In the genomic region with DNA sequence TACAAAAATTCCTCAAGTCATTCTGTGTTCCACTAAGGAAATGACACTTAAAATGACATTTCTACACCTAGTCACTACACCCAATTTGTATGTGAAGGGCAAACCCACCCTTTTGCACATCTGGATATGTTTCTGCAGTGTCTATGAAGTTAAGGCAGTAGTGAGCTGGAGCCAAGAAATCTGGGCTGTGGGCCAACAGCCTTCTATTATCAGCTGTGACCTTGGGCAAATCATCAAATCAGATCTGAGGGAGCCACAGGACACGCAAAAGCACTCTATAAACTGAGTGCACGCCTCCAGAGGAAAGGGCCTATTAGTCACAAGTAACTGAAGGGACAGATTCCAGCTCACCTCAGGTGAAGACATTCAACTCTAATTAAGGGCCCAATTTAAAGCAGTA, we compare ENCODE assay signal across 8 mouse cellular contexts. TPM values are rescaled to one million over a fixed set of nuclear protein-coding genes. Genes with fewer than 3 reads are reported as not detected.
A peak's percentile ranks its signal among the peaks of the same experiment; 100 is the strongest.
DNase-seq lines count a peak whose midpoint lies in the region; TF ChIP-seq lines count a peak whose summit lies in the region.

No protein-coding gene starts in this region.

- DNase-seq in 3T3-L1 (ENCODE audit: low read depth, low spot score): peak; percentile 88
- DNase-seq in MN1 (ENCODE audit: low spot score): peak; percentile 66
- peak; percentile 75 to 82 for DNase-seq in heart, adult 18-20 months
- DNase-seq in kidney, adult 9 months: peak; percentile 76
- peak; percentile 50 for DNase-seq in lung, postnatal 25 days (ENCODE audit: low spot score)
- no peak for DNase-seq in layer of hippocampus, postnatal 10 days (ENCODE audit: low spot score in 2 of 2)
- no peak for DNase-seq in yolk sac, embryonic 10.5 days (ENCODE audit: low spot score)
- no peak for DNase-seq in thymus, adult 2 months

- H3K27me3 ChIP-seq in thymus, adult 2 months (ENCODE audit: control insufficient read depth, insufficient read depth, low read length): no peaks in the 10 kb centered on the region

- H3K36me3 ChIP-seq in thymus, adult 2 months (ENCODE audit: control insufficient read depth, insufficient read depth, low read length): peaks cover 31% of the 10 kb centered on the region

- H3K4me1 ChIP-seq in thymus, adult 2 months (replicated peaks; ENCODE audit: control insufficient read depth, insufficient read depth, low read length): peaks cover 16% of the 10 kb centered on the region; the same call in 1 of the 2 replicates

- no peak for TF ChIP-seq CTCF in thymus, adult 2 months (IDR thresholded peaks at IDR 0.05; ENCODE audit: borderline replicate concordance, control insufficient read depth, extremely low read depth, insufficient read depth, low read length, poor library complexity)

- no peak overlapping the region for H3K4me3 ChIP-seq in thymus, adult 2 months (ENCODE audit: control insufficient read depth, insufficient read depth, low read length)

- H3K27ac ChIP-seq in thymus, adult 2 months (ENCODE audit: control insufficient read depth, insufficient read depth, low read length): no peak overlapping the region

- WGBS in thymus, adult 2 months: 81% methylated on average over 2 of the region's 2 CpGs

- no peak for TF ChIP-seq POLR2A in thymus, adult 2 months (IDR thresholded peaks at IDR 0.05; ENCODE audit: control insufficient read depth, extremely low read depth, insufficient read depth, low read length, poor library complexity)

RNA-seq across cellular contexts. Expression of gene Ankrd10, which starts 3.2 kb away (rescaled TPM):
- 10 to 100 TPM; 19.6 to 19.8 TPM for total RNA-seq in heart, adult 18-20 months (2021)
- 10 to 100 TPM; 69.1 to 71.8 TPM for total RNA-seq in layer of hippocampus, postnatal 10 days (2021)
- polyA plus RNA-seq in thymus, adult 2 months (2012; rRNA removed): 211 and 214 TPM in 2 replicates

Comparison
In these comparisons a context has a peak if more than half of its experiments do, and no peak if none do; other contexts are left out.
1. DNase-seq: peak in 3T3-L1 (single experiment), MN1 (single experiment), heart, adult 18-20 months (2 of 2), kidney, adult 9 months (single experiment) and lung, postnatal 25 days (single experiment); none in layer of hippocampus, postnatal 10 days (0 of 2), yolk sac, embryonic 10.5 days (single experiment) and thymus, adult 2 months (single experiment).